Mouse (Mus musculus) MEL (cell line): ENCODE data around the gene Hdac4.

Experiments
- CTCF ChIP-seq, 3 experiments: IDR thresholded peaks in 2 of 3; conservative IDR thresholded peaks in 1 of 3; 2 replicates each; pipeline ENCODE4 v1.5.1; 2011 to 2012; ENCODE audit warnings: low read length in 3 of 3, low read depth in 2 of 3, mild to moderate bottlenecking in 2 of 3, improper control_type of control experiment in 1 of 3, inconsistent platforms in 1 of 3, mixed read lengths in 1 of 3, moderate library complexity in 1 of 3; ENCODE audit not compliant: control insufficient read depth in 1 of 3, insufficient read depth in 1 of 3, poor library complexity in 1 of 3, severe bottlenecking in 1 of 3
- EP300 ChIP-seq, 2 experiments: IDR thresholded peaks; 2 replicates each; pipeline ENCODE4 v1.6.1; 2011; ENCODE audit warnings: improper control_type of control experiment in 2 of 2, low read length in 2 of 2, low read depth in 1 of 2, mild to moderate bottlenecking in 1 of 2
- HCFC1 ChIP-seq: IDR thresholded peaks from 2 replicates; pipeline ENCODE4 v1.6.1; 2012; ENCODE audit warnings: low read depth, mild to moderate bottlenecking, inconsistent platforms, low read length, improper control_type of control experiment, moderate library complexity
- MAX ChIP-seq: IDR thresholded peaks from 2 replicates; pipeline ENCODE4 v1.6.1; 2011; ENCODE audit warnings: low read length, improper control_type of control experiment
- POLR2A ChIP-seq, 2 experiments: IDR thresholded peaks; 2 replicates each; pipeline ENCODE4 v1.6.1; 2011 to 2012; ENCODE audit warnings: low read length in 2 of 2, mild to moderate bottlenecking in 2 of 2, control low read depth in 1 of 2, improper control_type of control experiment in 1 of 2, low read depth in 1 of 2, moderate library complexity in 1 of 2; ENCODE audit not compliant: control insufficient read depth in 1 of 2, insufficient read depth in 1 of 2, poor library complexity in 1 of 2
- POLR2AphosphoS2 ChIP-seq: IDR thresholded peaks from 2 replicates; pipeline ENCODE4 v1.6.1; 2011; ENCODE audit warnings: low read length, improper control_type of control experiment
- TCF12 ChIP-seq: IDR thresholded peaks from 2 replicates; pipeline ENCODE4 v1.6.1; 2014; ENCODE audit warnings: low read depth, mild to moderate bottlenecking, inconsistent platforms, low read length, improper control_type of control experiment, moderate library complexity

- TF ChIP-seq EP300 (IDR thresholded peaks at IDR 0.05; ENCODE audit: low read depth in 1 of 2, low read length in 2 of 2) (no peak), HCFC1 (no peak), POLR2A (IDR thresholded peaks at IDR 0.05; ENCODE audit: control insufficient read depth in 1 of 2, insufficient read depth in 1 of 2, low read depth in 1 of 2, low read length in 2 of 2, poor library complexity in 1 of 2) (no peak), MAX (no peak), POLR2AphosphoS2 (no peak), CTCF (IDR thresholded peaks at IDR 0.05 in 2 of 3, conservative IDR thresholded peaks at IDR 0.05 in 1 of 3; ENCODE audit: control insufficient read depth in 1 of 3, insufficient read depth in 1 of 3, low read depth in 2 of 3, low read length in 3 of 3, poor library complexity in 1 of 3, severe bottlenecking in 1 of 3) (no peak), TCF12 (no peak)
These were observed 161.3 kb downstream of the Hdac4 start for GRCm38 (mm10) chr1:92034247-92034646.
